Mouse (Mus musculus): ENCODE measurements around the gene Bach1.

GRCm38 (mm10) chr16:87755915-87756314, 57.2 kb downstream of the Bach1 start:
- no peak for TF ChIP-seq POLR2A (IDR thresholded peaks at IDR 0.05; ENCODE audit: insufficient read length, low read depth)
- TF ChIP-seq MYOD1 (IDR thresholded peaks at IDR 0.05; ENCODE audit: control insufficient read depth in 1 of 3, insufficient read length in 2 of 3, low read depth in 2 of 3) = no peak

Data from myocyte (in vitro differentiated cells).